Mouse (Mus musculus): ENCODE measurements around the gene Rdm1. TPM values are rescaled to one million over a fixed set of nuclear protein-coding genes. Genes with fewer than 3 reads are reported as not detected.
A peak's percentile ranks its signal among the peaks of the same experiment; 100 is the strongest.

Gene Rdm1
- polyA plus RNA-seq, 2 experiments = 35.5 to 39.2 TPM

- Histone ChIP-seq H3K4me1 (ENCODE audit: control insufficient read depth, insufficient read depth, low read length) (peaks cover 3% of the 10 kb centered on the region; the same call in 1 of the 2 replicates), H3K4me3 (replicated peaks; ENCODE audit: low read length) (no peak overlapping the region), H3K27ac (replicated peaks; ENCODE audit: low read depth, low read length) (no peak overlapping the region), H3K9ac (ENCODE audit: low read depth, low read length, severe bottlenecking) (no peak overlapping the region), H3K36me3 (ENCODE audit: control insufficient read depth, insufficient read depth, low read length) (no peaks in the 10 kb centered on the region), H3K27me3 (ENCODE audit: control insufficient read depth, insufficient read depth, low read length) (no peaks in the 10 kb centered on the region), H3K9me3 (ENCODE audit: control insufficient read depth, low read length) (no peaks in the 10 kb centered on the region), H3K4me2 (replicated peaks; ENCODE audit: low read depth, low read length, severe bottlenecking) (no peak overlapping the region)
- TF ChIP-seq POLR2A (IDR thresholded peaks at IDR 0.05; ENCODE audit: borderline replicate concordance, extremely low read depth, insufficient read depth, insufficient read length) = no peak
- ATAC-seq (ENCODE audit: low FRiP score, low read depth) (no peak), DNase-seq (ENCODE audit: low spot score) (no peak)
- WGBS = 47% methylated on average over 5 of the region's 5 CpGs
These were observed 34.8 kb downstream of the Rdm1 start for GRCm38 (mm10) chr11:101661786-101662185.

GRCm38 (mm10) chr11:101663229-101664027 is 36.4 kb downstream of the Rdm1 start:
- Histone ChIP-seq H3K9me3 (ENCODE audit: control insufficient read depth, low read length) (no peaks in the 10 kb centered on the region), H3K9ac (ENCODE audit: low read depth, low read length, severe bottlenecking) (no peak overlapping the region), H3K27me3 (ENCODE audit: control insufficient read depth, insufficient read depth, low read length) (no peaks in the 10 kb centered on the region), H3K27ac (replicated peaks; ENCODE audit: low read depth, low read length) (no peak overlapping the region), H3K36me3 (ENCODE audit: control insufficient read depth, insufficient read depth, low read length) (no peaks in the 10 kb centered on the region), H3K4me1 (ENCODE audit: control insufficient read depth, insufficient read depth, low read length) (no peaks in the 10 kb centered on the region), H3K4me2 (replicated peaks; ENCODE audit: low read depth, low read length, severe bottlenecking) (no peak overlapping the region), H3K4me3 (replicated peaks; ENCODE audit: low read length) (no peak overlapping the region)
- ATAC-seq (ENCODE audit: low FRiP score, low read depth) = no peak
- TF ChIP-seq POLR2A (IDR thresholded peaks at IDR 0.05; ENCODE audit: borderline replicate concordance, extremely low read depth, insufficient read depth, insufficient read length) = no peak
- no peak for DNase-seq (ENCODE audit: low spot score)
- 41% methylated on average over 11 of the region's 11 CpGs for WGBS

- TF ChIP-seq POLR2A (IDR thresholded peaks at IDR 0.05; ENCODE audit: borderline replicate concordance, extremely low read depth, insufficient read depth, insufficient read length) = peak; percentile 83; the same call in 1 of the 2 replicates
- peak within 1 kb of the TSS; percentile 56 for H3K9ac ChIP-seq (ENCODE audit: low read depth, low read length, severe bottlenecking)
- H3K9me3 ChIP-seq (ENCODE audit: control insufficient read depth, low read length) = no peaks in the 10 kb centered on the region
- H3K27me3 ChIP-seq (ENCODE audit: control insufficient read depth, insufficient read depth, low read length) = no peaks in the 10 kb centered on the region
- DNase-seq (ENCODE audit: low spot score) (peak; percentile 94), ATAC-seq (ENCODE audit: low FRiP score, low read depth) (peak; percentile 95)
- H3K36me3 ChIP-seq (ENCODE audit: control insufficient read depth, insufficient read depth, low read length) = no peaks in the 10 kb centered on the region
- no peaks in the 10 kb centered on the region for H3K4me1 ChIP-seq (ENCODE audit: control insufficient read depth, insufficient read depth, low read length)
- peak within 1 kb of the TSS; percentile 70 for H3K27ac ChIP-seq (replicated peaks; ENCODE audit: low read depth, low read length)
- H3K4me2 ChIP-seq (replicated peaks; ENCODE audit: low read depth, low read length, severe bottlenecking) = peak within 1 kb of the TSS; percentile 95
- H3K4me3 ChIP-seq (replicated peaks; ENCODE audit: low read length) = peak within 1 kb of the TSS; percentile 55
- WGBS = 7% methylated on average over 34 of the region's 34 CpGs
These were observed 38.0 kb downstream of the Rdm1 start, which contains the start of gene Arl4d for GRCm38 (mm10) chr11:101664825-101665635. Gene Arl4d, plus strand, starts transcription at chr11:101665541.

DNA sequence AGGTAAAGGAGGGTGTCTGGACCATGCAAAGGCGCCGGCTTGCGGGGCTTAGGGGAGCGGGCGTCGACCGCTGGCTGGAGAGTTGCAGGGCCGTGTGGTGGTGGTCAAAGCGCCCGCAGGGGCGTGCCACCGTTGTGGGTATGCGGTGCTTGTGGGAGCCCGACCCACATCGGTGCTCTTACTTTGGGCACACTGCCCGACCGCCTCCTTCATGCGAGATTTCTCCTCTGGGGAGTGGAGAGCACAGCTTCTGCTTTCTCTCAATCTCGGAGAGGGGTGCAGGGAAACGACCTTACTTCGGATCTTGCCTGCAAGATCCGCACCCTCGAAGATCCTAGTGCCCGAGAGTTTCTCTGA is 38.6 kb downstream of the Rdm1 start:
- H3K4me1 ChIP-seq (ENCODE audit: control insufficient read depth, insufficient read depth, low read length) = no peaks in the 10 kb centered on the region
- ATAC-seq (ENCODE audit: low FRiP score, low read depth) (no peak), DNase-seq (ENCODE audit: low spot score) (no peak)
- peak overlapping the region; percentile 95 for H3K4me2 ChIP-seq (replicated peaks; ENCODE audit: low read depth, low read length, severe bottlenecking)
- under 1% methylated on average over 24 of the region's 24 CpGs for WGBS
- H3K36me3 ChIP-seq (ENCODE audit: control insufficient read depth, insufficient read depth, low read length) = no peaks in the 10 kb centered on the region
- TF ChIP-seq POLR2A (IDR thresholded peaks at IDR 0.05; ENCODE audit: borderline replicate concordance, extremely low read depth, insufficient read depth, insufficient read length) = no peak
- H3K27ac ChIP-seq (replicated peaks; ENCODE audit: low read depth, low read length) = peak overlapping the region; percentile 70
- peak overlapping the region; percentile 56 for H3K9ac ChIP-seq (ENCODE audit: low read depth, low read length, severe bottlenecking)
- peak overlapping the region; percentile 55 for H3K4me3 ChIP-seq (replicated peaks; ENCODE audit: low read length)
- H3K27me3 ChIP-seq (ENCODE audit: control insufficient read depth, insufficient read depth, low read length) = no peaks in the 10 kb centered on the region
- H3K9me3 ChIP-seq (ENCODE audit: control insufficient read depth, low read length) = no peaks in the 10 kb centered on the region

DNA sequence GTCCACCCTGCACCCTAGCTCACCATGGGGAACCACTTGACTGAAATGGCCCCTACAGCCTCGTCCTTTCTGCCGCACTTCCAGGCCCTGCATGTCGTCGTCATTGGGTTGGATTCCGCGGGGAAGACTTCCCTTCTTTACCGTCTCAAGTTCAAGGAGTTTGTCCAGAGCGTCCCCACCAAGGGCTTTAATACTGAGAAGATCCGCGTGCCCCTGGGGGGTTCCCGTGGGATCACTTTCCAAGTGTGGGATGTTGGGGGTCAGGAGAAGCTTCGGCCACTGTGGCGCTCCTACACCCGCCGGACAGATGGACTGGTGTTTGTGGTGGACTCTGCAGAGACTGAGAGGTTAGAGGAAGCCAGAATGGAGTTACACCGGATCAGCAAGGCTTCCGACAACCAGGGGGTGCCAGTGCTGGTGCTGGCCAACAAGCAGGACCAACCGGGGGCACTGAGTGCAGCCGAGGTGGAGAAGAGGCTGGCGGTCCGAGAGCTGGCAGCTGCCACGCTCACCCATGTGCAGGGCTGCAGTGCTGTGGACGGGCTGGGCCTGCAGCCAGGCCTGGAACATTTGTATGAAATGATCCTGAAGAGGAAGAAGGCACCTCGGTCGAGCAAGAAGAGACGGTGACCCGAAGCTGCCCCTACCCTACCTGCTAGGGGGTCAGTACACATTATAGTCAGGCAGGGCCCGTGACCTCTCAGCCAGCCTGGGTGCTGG is 39.8 kb downstream of the Rdm1 start:
- TF ChIP-seq POLR2A (IDR thresholded peaks at IDR 0.05; ENCODE audit: borderline replicate concordance, extremely low read depth, insufficient read depth, insufficient read length) = no peak
- H3K4me2 ChIP-seq (replicated peaks; ENCODE audit: low read depth, low read length, severe bottlenecking) = no peak overlapping the region
- no peak overlapping the region for H3K9ac ChIP-seq (ENCODE audit: low read depth, low read length, severe bottlenecking)
- H3K27ac ChIP-seq (replicated peaks; ENCODE audit: low read depth, low read length) = no peak overlapping the region
- H3K4me3 ChIP-seq (replicated peaks; ENCODE audit: low read length) = no peak overlapping the region
- DNase-seq (ENCODE audit: low spot score) = no peak
- no peaks in the 10 kb centered on the region for H3K27me3 ChIP-seq (ENCODE audit: control insufficient read depth, insufficient read depth, low read length)
- H3K9me3 ChIP-seq (ENCODE audit: control insufficient read depth, low read length) = no peaks in the 10 kb centered on the region
- ATAC-seq (ENCODE audit: low FRiP score, low read depth) = no peak
- no peaks in the 10 kb centered on the region for H3K36me3 ChIP-seq (ENCODE audit: control insufficient read depth, insufficient read depth, low read length)
- H3K4me1 ChIP-seq (ENCODE audit: control insufficient read depth, insufficient read depth, low read length) = no peaks in the 10 kb centered on the region
- 74% methylated on average over 28 of the region's 28 CpGs for WGBS

Measured in limb, embryonic 14.5 days (tissue).